Mouse (Mus musculus) adrenal gland, postnatal 25 days (tissue): ENCODE results near the gene Itgbl1. TPM values are rescaled to one million over a fixed set of nuclear protein-coding genes. Genes with fewer than 3 reads are reported as not detected.

Experiments used
- DNase-seq: peaks from one replicate; pipeline ENCODE4 v3.0.0; 2021; ENCODE audit warnings: mixed read lengths
- total RNA-seq: library from RNA; stranded (reverse); gene quantifications from 2 replicates; pipeline ENCODE4 v1.2.3, GENCODE M21; 2021

The Itgbl1 gene
- total RNA-seq, 1 experiment from 2014 or later = 1.0 TPM

- no peak for DNase-seq
These were observed 308.2 kb downstream of the Itgbl1 start for GRCm38 (mm10) chr14:123967996-123968395.

DNA sequence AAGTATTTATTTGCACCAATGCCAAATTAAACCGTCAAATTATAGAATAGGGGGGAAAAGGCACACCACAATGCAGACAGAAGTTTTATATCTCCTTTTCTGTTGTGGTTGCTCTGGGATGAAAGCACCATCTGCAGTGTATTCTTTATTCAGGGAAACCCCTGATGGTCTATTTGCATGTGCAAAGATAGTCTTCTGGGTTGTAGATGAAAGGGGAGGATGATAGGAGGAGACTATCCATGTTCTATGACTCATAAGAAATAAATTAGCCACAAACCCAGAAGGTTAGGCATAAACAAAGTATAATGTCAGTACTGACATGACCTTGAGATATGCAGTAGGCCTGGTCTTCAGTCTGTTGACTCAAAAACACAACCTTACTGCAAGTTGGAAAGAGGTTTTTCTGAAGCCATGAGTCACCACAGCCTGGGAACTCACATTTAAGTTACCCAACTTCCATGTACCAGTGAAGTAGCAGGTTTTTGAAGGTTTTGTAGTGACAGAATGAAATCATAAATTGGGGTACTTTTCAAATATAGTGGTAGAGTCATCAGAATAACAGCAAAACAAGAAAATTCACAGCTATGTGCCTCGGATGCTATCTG, 330.9 kb downstream of the Itgbl1 start:
- no peak for DNase-seq

Other genes with a start within 250 kb of the Itgbl1 start
- gene Nalcn, start 32.8 kb upstream of the Itgbl1 start, total RNA-seq = 3.9 and 6.4 TPM in 2 replicates